Mouse (Mus musculus) lung, postnatal 0 days (tissue): Measurements from ENCODE around the gene Fam49a. TPM values are rescaled to one million over a fixed set of nuclear protein-coding genes. Genes with fewer than 3 reads are reported as not detected.
A peak's percentile ranks its signal among the peaks of the same experiment; 100 is the strongest.

Source experiments
- ATAC-seq: fragments of 200-750 bp; cut with Nextera tagmentation; 2 replicates; pipeline ENCODE4 v1.8.0; 2017; ENCODE audit warnings: moderate library complexity
- DNase-seq: peaks from one replicate; pipeline ENCODE4 v3.0.0-alpha.2; 2016; ENCODE audit warnings: low spot score
- H3K27ac ChIP-seq: fragments of 300-500 bp; sonication (generic); 2 replicates; pipeline ENCODE4 v1.5.1; 2014; ENCODE audit warnings: antibody characterized with exemption, mild to moderate bottlenecking, low read length, mixed read lengths
- H3K27me3 ChIP-seq: fragments of 300-500 bp; sonication (generic); replicated peaks from 2 replicates; pipeline ENCODE4 v1.6.1; 2014; ENCODE audit warnings: low read length, mixed read lengths; ENCODE audit not compliant: insufficient read depth
- H3K36me3 ChIP-seq: fragments of 300-500 bp; sonication (generic); 2 replicates; pipeline ENCODE4 v1.6.1; 2014; ENCODE audit warnings: low read length, mixed read lengths; ENCODE audit not compliant: insufficient read depth
- H3K4me1 ChIP-seq: fragments of 300-500 bp; sonication (generic); 2 replicates; pipeline ENCODE4 v1.6.1; 2014; ENCODE audit warnings: antibody characterized with exemption, low read depth, low read length, mixed read lengths; ENCODE audit not compliant: insufficient read depth
- H3K4me2 ChIP-seq: fragments of 300-500 bp; sonication (generic); replicated peaks from 2 replicates; pipeline ENCODE4 v1.6.1; 2014; ENCODE audit warnings: low read depth, mild to moderate bottlenecking, low read length, moderate library complexity, mixed read lengths
- H3K4me3 ChIP-seq: fragments of 300-500 bp; sonication (generic); 2 replicates; pipeline ENCODE4 v1.5.1; 2014; ENCODE audit warnings: low read depth, low read length
- H3K9ac ChIP-seq: fragments of 300-500 bp; sonication (generic); replicated peaks from 2 replicates; pipeline ENCODE4 v1.6.1; 2014; ENCODE audit warnings: low read depth, mild to moderate bottlenecking
- H3K9me3 ChIP-seq: fragments of 300-500 bp; sonication (generic); 2 replicates; pipeline ENCODE4 v1.6.1; 2016; ENCODE audit warnings: low read length, mixed read lengths
- CTCF ChIP-seq: IDR thresholded peaks from 2 replicates; pipeline ENCODE4 v1.5.1; 2016; ENCODE audit warnings: antibody characterized with exemption, mild to moderate bottlenecking
- EP300 ChIP-seq: IDR thresholded peaks from 2 replicates; pipeline ENCODE4 v1.6.1; 2016; ENCODE audit warnings: antibody characterized with exemption, mild to moderate bottlenecking, control low read depth
- WGBS: fragments of 180-500 bp; shearing (Covaris S2); extraction: QIAGEN DNeasy Blood & Tissue Kit; methylation state at CpG from one replicate; pipeline ENCODE4 v1.1.7; 2014; 5-methylcytosine and 5-hydroxymethylcytosine counted together
- polyA plus RNA-seq: library from polyadenylated mRNA; unstranded; fragments of >200 nt; fragmentation: Nextera tagmentation; extraction: Ambion mirVana; gene quantifications from 2 replicates; pipeline ENCODE4 v1.2.1, GENCODE M21; 2015

The Fam49a gene
- polyA plus RNA-seq, 1 experiment from 2014 or later = 16.7 TPM

GRCm38 (mm10) chr12:12351816-12352552 is 90.0 kb downstream of the Fam49a start:
- ATAC-seq = no peak
- H3K27me3 ChIP-seq = no peaks in the 10 kb centered on the region
- no peak for TF ChIP-seq EP300
- TF ChIP-seq CTCF = no peak
- no peak overlapping the region for H3K4me3 ChIP-seq
- H3K9me3 ChIP-seq = no peaks in the 10 kb centered on the region
- H3K4me1 ChIP-seq = no peaks in the 10 kb centered on the region; the same call in 1 of the 2 replicates
- no peak overlapping the region for H3K9ac ChIP-seq
- no peak overlapping the region for H3K4me2 ChIP-seq
- no peaks in the 10 kb centered on the region for H3K36me3 ChIP-seq
- no peak overlapping the region for H3K27ac ChIP-seq
- no peak for DNase-seq
- WGBS = 55% methylated on average over 11 of the region's 11 CpGs

GRCm38 (mm10) chr12:12354115-12354653 is 92.2 kb downstream of the Fam49a start:
- Histone ChIP-seq H3K4me1 (no peaks in the 10 kb centered on the region; the same call in 1 of the 2 replicates), H3K27me3 (no peaks in the 10 kb centered on the region), H3K4me2 (no peak overlapping the region), H3K9ac (no peak overlapping the region), H3K27ac (no peak overlapping the region), H3K9me3 (no peaks in the 10 kb centered on the region), H3K4me3 (no peak overlapping the region), H3K36me3 (no peaks in the 10 kb centered on the region)
- ATAC-seq (peak; percentile 84), DNase-seq (peak; percentile 44)
- 23% methylated on average over 10 of the region's 10 CpGs for WGBS
- TF ChIP-seq EP300 (peak; percentile 65), CTCF (no peak)

GRCm38 (mm10) chr12:12356048-12356447 is 94.1 kb downstream of the Fam49a start:
- H3K4me3 ChIP-seq = no peak overlapping the region
- ATAC-seq = no peak
- H3K27ac ChIP-seq = no peak overlapping the region
- no peak for TF ChIP-seq EP300
- TF ChIP-seq CTCF = no peak
- no peak overlapping the region for H3K9ac ChIP-seq
- no peaks in the 10 kb centered on the region for H3K36me3 ChIP-seq
- no peaks in the 10 kb centered on the region for H3K9me3 ChIP-seq
- no peaks in the 10 kb centered on the region for H3K27me3 ChIP-seq
- no peak overlapping the region for H3K4me2 ChIP-seq
- WGBS = 43% methylated on average over 9 of the region's 9 CpGs
- no peaks in the 10 kb centered on the region; the same call in 1 of the 2 replicates for H3K4me1 ChIP-seq
- DNase-seq = no peak

GRCm38 (mm10) chr12:12356463-12356862 is 94.5 kb downstream of the Fam49a start:
- DNase-seq (peak; percentile 80), ATAC-seq (peak; percentile 72)
- H3K9ac ChIP-seq = no peak overlapping the region
- no peaks in the 10 kb centered on the region for H3K36me3 ChIP-seq
- no peak overlapping the region for H3K4me2 ChIP-seq
- H3K4me1 ChIP-seq = no peaks in the 10 kb centered on the region; the same call in 1 of the 2 replicates
- H3K27ac ChIP-seq = no peak overlapping the region
- H3K4me3 ChIP-seq = no peak overlapping the region
- 5% methylated on average over 1 of the region's 1 CpGs for WGBS
- TF ChIP-seq EP300 (no peak), CTCF (no peak)
- H3K9me3 ChIP-seq = no peaks in the 10 kb centered on the region
- no peaks in the 10 kb centered on the region for H3K27me3 ChIP-seq

GRCm38 (mm10) chr12:12356946-12357345 is 95.0 kb downstream of the Fam49a start:
- H3K36me3 ChIP-seq = 0 out of 2 replicates have a peak, but pooled peaks cover 1% of the 10 kb centered on the region
- no peak overlapping the region for H3K9ac ChIP-seq
- H3K4me2 ChIP-seq = no peak overlapping the region
- no peak overlapping the region for H3K4me3 ChIP-seq
- no peaks in the 10 kb centered on the region for H3K27me3 ChIP-seq
- TF ChIP-seq CTCF (no peak), EP300 (no peak)
- no peak overlapping the region for H3K27ac ChIP-seq
- no peak for DNase-seq
- WGBS = 62% methylated on average over 5 of the region's 5 CpGs
- no peaks in the 10 kb centered on the region for H3K9me3 ChIP-seq
- no peak for ATAC-seq
- no peaks in the 10 kb centered on the region; the same call in 1 of the 2 replicates for H3K4me1 ChIP-seq

- Histone ChIP-seq H3K9me3 (no peaks in the 10 kb centered on the region), H3K27ac (no peak overlapping the region), H3K27me3 (no peaks in the 10 kb centered on the region), H3K4me3 (no peak overlapping the region), H3K4me2 (no peak overlapping the region), H3K9ac (no peak overlapping the region), H3K36me3 (peaks cover 13% of the 10 kb centered on the region; the same call in 1 of the 2 replicates), H3K4me1 (no peaks in the 10 kb centered on the region; the same call in 1 of the 2 replicates)
- ATAC-seq = no peak
- TF ChIP-seq CTCF (no peak), EP300 (no peak)
- WGBS = 90% methylated on average over 5 of the region's 5 CpGs
- DNase-seq = no peak
Observed at GRCm38 (mm10) chr12:12359923-12360322, 98.0 kb downstream of the Fam49a start.
